Mouse (Mus musculus): Measurements from ENCODE around the gene Lcmt1. TPM values are rescaled to one million over a fixed set of nuclear protein-coding genes. Genes with fewer than 3 reads are reported as not detected.

Gene Lcmt1
- polyA plus RNA-seq, 1 experiment from 2014 or later: 104 TPM

DNA sequence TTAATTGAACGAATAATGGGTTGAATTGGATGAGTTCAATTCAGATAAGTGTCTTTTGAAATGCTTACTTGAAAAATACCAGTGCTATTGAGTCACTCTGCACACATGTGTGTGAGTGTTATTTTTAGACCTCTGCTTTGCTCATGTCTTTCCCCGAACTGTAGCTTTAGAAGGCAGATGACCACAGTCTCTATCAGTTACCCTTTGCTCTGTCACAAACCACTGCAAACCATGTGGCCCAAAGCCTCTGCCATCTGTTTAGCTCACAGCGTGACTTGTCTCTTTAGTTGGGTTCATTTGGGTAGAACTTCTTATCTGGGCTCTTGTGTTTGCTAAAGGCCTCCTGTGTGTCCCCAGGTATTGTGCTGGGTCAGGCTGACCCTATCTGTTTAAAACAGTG is 36.0 kb downstream of the Lcmt1 start:
- no peak overlapping the region for H3K4me3 ChIP-seq (replicated peaks)
- H3K36me3 ChIP-seq: peaks cover 55% of the 10 kb centered on the region
- H3K9ac ChIP-seq (replicated peaks): no peak overlapping the region
- 85% methylated on average over 3 of the region's 3 CpGs for WGBS
- H3K4me1 ChIP-seq: no peaks in the 10 kb centered on the region
- H3K27ac ChIP-seq (replicated peaks): no peak overlapping the region
- no peaks in the 10 kb centered on the region for H3K27me3 ChIP-seq (replicated peaks)
- no peak for ATAC-seq (ENCODE audit: low FRiP score)
- H3K4me2 ChIP-seq: no peak overlapping the region
- H3K9me3 ChIP-seq (replicated peaks): no peaks in the 10 kb centered on the region

DNA sequence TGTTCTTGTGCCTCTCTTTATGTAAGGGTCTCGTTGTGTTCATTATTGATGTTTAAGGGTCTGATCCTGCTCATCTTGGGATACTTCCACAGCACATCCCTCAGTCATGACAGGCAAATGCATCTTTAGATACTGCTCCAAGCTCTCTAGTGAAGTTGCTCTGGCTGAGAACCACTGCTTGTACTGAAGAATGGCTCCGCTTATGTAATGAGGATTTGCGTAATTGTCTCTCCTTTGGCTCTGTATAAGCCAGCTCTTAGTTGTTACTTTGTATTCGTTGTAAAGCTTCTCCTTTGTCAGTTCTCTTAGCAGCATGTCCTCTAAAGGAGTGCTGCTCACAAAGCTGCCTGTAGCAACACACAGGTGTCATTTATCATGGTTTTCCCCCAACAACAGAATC is 37.4 kb downstream of the Lcmt1 start:
- Histone ChIP-seq H3K9ac (replicated peaks) (no peak overlapping the region), H3K4me3 (replicated peaks) (no peak overlapping the region), H3K27ac (replicated peaks) (no peak overlapping the region), H3K27me3 (replicated peaks) (no peaks in the 10 kb centered on the region), H3K4me2 (no peak overlapping the region), H3K9me3 (replicated peaks) (no peaks in the 10 kb centered on the region), H3K36me3 (peaks cover 56% of the 10 kb centered on the region), H3K4me1 (no peaks in the 10 kb centered on the region)
- 80% methylated on average over 4 of the region's 4 CpGs for WGBS
- ATAC-seq (ENCODE audit: low FRiP score): no peak

DNA sequence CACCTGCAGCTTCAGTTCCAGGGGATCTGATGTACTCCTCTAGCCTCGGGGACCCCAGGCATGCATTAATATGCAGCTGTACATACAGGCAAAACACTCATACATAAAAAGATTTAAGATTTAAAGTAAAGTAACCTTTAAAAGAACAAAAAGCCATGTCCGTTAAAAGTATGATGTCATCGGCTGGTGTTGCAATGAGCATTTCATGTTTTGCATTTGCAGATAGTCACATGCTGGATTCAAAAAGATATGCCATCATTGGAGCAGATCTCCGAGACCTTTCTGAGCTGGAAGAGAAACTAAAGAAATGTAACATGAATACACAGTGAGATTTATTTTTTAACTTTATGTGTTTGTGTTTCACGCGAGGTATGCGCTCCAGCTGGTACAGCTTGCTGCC is 40.9 kb downstream of the Lcmt1 start:
- ATAC-seq (ENCODE audit: low FRiP score): no peak
- no peak overlapping the region for H3K27ac ChIP-seq (replicated peaks)
- WGBS: 94% methylated on average over 7 of the region's 7 CpGs

DNA sequence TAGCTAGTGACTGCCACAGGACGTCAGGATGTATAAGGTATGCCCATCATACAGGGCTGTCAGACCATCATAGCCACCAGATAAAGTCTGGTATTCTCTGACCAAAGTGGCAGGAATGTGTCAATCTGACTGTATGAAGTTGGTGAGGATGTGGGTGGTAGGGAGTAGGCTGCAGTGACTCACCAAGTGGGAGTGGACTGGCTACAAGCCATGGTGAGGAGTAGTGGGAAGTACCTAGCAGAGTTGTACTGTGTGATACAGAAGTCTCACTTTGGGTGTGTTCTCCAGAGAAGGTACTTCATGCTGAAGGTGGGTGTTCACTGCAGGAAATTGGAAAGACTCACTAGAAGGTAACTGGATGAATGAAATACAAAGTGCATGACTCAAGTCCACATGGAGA is 41.5 kb downstream of the Lcmt1 start:
- no peak overlapping the region for H3K27ac ChIP-seq (replicated peaks)
- H3K4me3 ChIP-seq (replicated peaks): no peak overlapping the region
- no peak overlapping the region for H3K9ac ChIP-seq (replicated peaks)
- H3K27me3 ChIP-seq (replicated peaks): no peaks in the 10 kb centered on the region
- H3K4me1 ChIP-seq: no peaks in the 10 kb centered on the region
- H3K36me3 ChIP-seq: peaks cover 42% of the 10 kb centered on the region
- no peak for ATAC-seq (ENCODE audit: low FRiP score)
- 93% methylated on average over 1 of the region's 1 CpGs for WGBS
- no peak overlapping the region for H3K4me2 ChIP-seq
- H3K9me3 ChIP-seq (replicated peaks): no peaks in the 10 kb centered on the region

More for the DNA sequence above, 40.9 kb downstream of the Lcmt1 start:
- Histone ChIP-seq H3K4me2 (no peak overlapping the region), H3K36me3 (peaks cover 46% of the 10 kb centered on the region), H3K27me3 (replicated peaks) (no peaks in the 10 kb centered on the region), H3K9ac (replicated peaks) (no peak overlapping the region), H3K4me1 (no peaks in the 10 kb centered on the region), H3K4me3 (replicated peaks) (no peak overlapping the region), H3K9me3 (replicated peaks) (no peaks in the 10 kb centered on the region)

DNA sequence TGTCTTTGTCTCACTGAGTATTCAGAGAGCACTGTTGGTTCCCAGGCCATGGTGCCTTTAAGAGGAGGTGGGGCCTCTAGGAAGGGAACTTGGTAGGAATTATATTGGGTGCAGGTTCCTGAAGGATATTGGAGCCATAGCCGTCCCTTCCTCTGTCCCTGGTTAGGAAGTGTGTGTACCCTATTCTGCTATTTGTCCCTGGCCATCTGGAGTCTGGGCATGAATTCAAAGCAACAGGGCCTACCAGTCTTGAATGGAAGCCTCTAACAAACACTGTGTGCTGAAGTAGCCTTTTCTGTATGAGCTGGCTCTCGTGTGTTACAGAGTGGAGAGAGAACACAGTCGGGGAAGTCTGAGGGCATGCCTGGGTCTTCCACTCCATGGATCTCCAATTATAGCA is 42.6 kb downstream of the Lcmt1 start:
- H3K27me3 ChIP-seq (replicated peaks): no peaks in the 10 kb centered on the region
- H3K27ac ChIP-seq (replicated peaks): no peak overlapping the region
- H3K36me3 ChIP-seq: peaks cover 40% of the 10 kb centered on the region
- no peak overlapping the region for H3K4me3 ChIP-seq (replicated peaks)
- no peaks in the 10 kb centered on the region for H3K9me3 ChIP-seq (replicated peaks)
- no peak for ATAC-seq (ENCODE audit: low FRiP score)
- no peak overlapping the region for H3K9ac ChIP-seq (replicated peaks)
- no peaks in the 10 kb centered on the region for H3K4me1 ChIP-seq
- WGBS: 85% methylated on average over 3 of the region's 3 CpGs
- H3K4me2 ChIP-seq: no peak overlapping the region

DNA sequence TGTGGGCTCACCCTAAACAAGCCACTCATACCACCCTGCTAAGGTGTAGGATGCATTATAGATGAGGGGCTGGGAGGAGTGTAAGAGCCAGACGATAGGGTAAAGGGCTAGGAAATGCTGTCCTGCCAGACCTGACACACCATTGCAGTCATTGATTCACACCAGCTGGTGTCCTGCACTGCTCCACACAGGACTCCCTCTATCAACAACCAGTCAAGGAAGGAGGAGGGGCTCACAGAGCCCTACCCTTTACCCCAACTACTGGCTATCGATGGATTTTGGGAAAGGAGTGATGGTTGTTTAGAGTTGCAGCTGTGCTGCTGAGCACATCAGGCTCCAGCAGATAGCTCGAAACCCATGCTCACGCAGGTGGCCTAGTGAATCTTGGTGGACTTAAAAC is 47.2 kb downstream of the Lcmt1 start:
- no peak overlapping the region for H3K4me3 ChIP-seq (replicated peaks)
- ATAC-seq (ENCODE audit: low FRiP score): no peak
- WGBS: 91% methylated on average over 4 of the region's 4 CpGs
- no peak overlapping the region for H3K27ac ChIP-seq (replicated peaks)
- no peaks in the 10 kb centered on the region for H3K27me3 ChIP-seq (replicated peaks)
- H3K9me3 ChIP-seq (replicated peaks): no peaks in the 10 kb centered on the region
- no peak overlapping the region for H3K9ac ChIP-seq (replicated peaks)
- no peaks in the 10 kb centered on the region for H3K4me1 ChIP-seq
- no peak overlapping the region for H3K4me2 ChIP-seq
- H3K36me3 ChIP-seq: peaks cover 58% of the 10 kb centered on the region

DNA sequence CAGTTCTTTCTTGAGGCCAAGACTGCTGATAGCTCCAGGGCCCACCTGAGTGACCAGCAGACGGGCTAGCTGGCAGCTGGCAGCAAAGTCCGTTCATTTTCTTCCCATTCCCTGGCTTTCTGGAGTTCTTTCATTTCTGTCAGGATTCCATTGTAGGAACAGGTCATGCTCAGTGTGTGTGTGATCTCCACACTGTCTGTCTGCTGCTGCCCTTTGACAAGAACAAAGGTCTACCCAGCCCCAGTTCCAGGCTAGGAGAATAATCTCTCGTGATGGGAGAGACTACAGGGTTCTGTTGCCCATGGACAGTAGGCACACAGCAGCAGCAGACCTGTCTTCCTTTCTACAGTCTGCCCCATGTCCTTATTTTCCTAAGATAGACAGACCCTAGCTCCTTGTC is 48.1 kb downstream of the Lcmt1 start:
- H3K9ac ChIP-seq (replicated peaks): no peak overlapping the region
- peaks cover 60% of the 10 kb centered on the region for H3K36me3 ChIP-seq
- H3K9me3 ChIP-seq (replicated peaks): no peaks in the 10 kb centered on the region
- no peak overlapping the region for H3K4me3 ChIP-seq (replicated peaks)
- WGBS: 89% methylated on average over 3 of the region's 3 CpGs
- no peaks in the 10 kb centered on the region for H3K27me3 ChIP-seq (replicated peaks)
- H3K27ac ChIP-seq (replicated peaks): no peak overlapping the region
- no peaks in the 10 kb centered on the region for H3K4me1 ChIP-seq
- ATAC-seq (ENCODE audit: low FRiP score): no peak
- H3K4me2 ChIP-seq: no peak overlapping the region

DNA sequence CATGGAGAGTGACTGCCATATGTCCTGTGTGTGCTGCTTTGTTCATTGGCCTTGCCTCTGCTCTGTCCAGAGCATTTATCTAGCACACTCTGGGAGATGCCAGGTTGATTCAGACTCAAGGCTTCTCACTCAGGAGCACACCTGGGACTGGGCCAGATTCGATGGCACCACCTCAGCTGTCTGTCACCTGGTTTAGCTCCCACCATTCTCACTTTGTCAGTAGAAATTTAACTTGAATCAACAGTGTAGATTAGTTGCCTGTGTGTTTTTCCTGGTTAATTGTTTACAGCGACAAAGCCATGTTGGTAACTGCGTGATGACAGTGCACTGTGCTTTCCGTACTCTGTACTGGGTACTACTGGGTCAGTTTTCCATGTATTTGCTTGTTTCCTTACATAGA is 50.4 kb downstream of the Lcmt1 start:
- no peak for ATAC-seq (ENCODE audit: low FRiP score)
- H3K36me3 ChIP-seq: peaks cover 69% of the 10 kb centered on the region

DNA sequence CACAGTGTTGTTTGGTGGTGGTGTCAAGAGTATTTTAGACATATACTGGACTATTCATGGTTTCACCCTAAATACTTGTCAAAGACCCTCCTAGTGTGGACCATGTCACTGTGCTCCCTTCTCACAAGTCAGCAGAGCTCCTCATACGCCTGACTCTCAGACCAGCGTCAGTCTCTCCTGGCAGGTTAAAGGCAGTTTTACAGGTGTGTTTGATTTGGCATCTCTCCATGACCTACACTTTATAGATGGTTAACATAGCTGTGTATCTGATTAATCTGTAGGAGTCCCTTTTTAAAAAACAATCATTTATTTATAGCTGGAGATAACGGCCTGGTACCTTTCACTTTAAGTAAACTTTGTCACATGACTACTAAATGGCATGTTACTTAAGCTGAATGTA is 52.4 kb downstream of the Lcmt1 start:
- no peaks in the 10 kb centered on the region for H3K4me1 ChIP-seq
- no peak overlapping the region for H3K9ac ChIP-seq (replicated peaks)
- no peak overlapping the region for H3K27ac ChIP-seq (replicated peaks)
- H3K4me2 ChIP-seq: no peak overlapping the region
- H3K9me3 ChIP-seq (replicated peaks): no peaks in the 10 kb centered on the region
- no peaks in the 10 kb centered on the region for H3K27me3 ChIP-seq (replicated peaks)
- no peak for ATAC-seq (ENCODE audit: low FRiP score)
- WGBS: 97% methylated on average over 3 of the region's 3 CpGs
- no peak overlapping the region for H3K4me3 ChIP-seq (replicated peaks)
- H3K36me3 ChIP-seq: peaks cover 77% of the 10 kb centered on the region

More for the DNA sequence above, 50.4 kb downstream of the Lcmt1 start:
- Histone ChIP-seq H3K4me3 (replicated peaks) (no peak overlapping the region), H3K27me3 (replicated peaks) (no peaks in the 10 kb centered on the region), H3K4me1 (no peaks in the 10 kb centered on the region), H3K4me2 (no peak overlapping the region), H3K9me3 (replicated peaks) (no peaks in the 10 kb centered on the region), H3K27ac (replicated peaks) (no peak overlapping the region), H3K9ac (replicated peaks) (no peak overlapping the region)
- 93% methylated on average over 4 of the region's 4 CpGs for WGBS

DNA sequence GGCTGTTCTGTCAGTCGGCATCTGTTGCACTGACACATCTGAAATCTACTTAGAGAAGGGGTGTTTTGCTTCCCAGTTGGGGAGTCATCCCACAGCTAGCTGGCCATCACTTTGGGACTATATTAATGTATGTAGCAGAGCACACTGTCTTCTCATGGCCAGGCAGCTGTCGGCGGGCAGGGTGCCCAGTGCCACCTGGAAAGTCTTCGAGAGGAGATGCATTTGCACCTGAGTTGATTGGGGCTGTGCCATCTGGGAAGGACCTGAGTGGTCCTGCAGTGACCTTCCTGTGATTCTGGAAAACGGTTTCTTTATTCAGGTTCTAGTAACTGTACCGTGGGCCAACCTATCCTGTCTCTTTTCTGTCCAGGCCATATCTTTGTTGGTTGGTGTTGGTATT is 54.7 kb downstream of the Lcmt1 start:
- H3K27me3 ChIP-seq (replicated peaks): no peaks in the 10 kb centered on the region
- peaks cover 74% of the 10 kb centered on the region for H3K36me3 ChIP-seq
- H3K9ac ChIP-seq (replicated peaks): no peak overlapping the region
- ATAC-seq (ENCODE audit: low FRiP score): no peak
- WGBS: 96% methylated on average over 6 of the region's 6 CpGs
- no peaks in the 10 kb centered on the region for H3K9me3 ChIP-seq (replicated peaks)
- H3K4me3 ChIP-seq (replicated peaks): no peak overlapping the region
- H3K27ac ChIP-seq (replicated peaks): no peak overlapping the region
- no peak overlapping the region for H3K4me2 ChIP-seq
- H3K4me1 ChIP-seq: no peaks in the 10 kb centered on the region

DNA sequence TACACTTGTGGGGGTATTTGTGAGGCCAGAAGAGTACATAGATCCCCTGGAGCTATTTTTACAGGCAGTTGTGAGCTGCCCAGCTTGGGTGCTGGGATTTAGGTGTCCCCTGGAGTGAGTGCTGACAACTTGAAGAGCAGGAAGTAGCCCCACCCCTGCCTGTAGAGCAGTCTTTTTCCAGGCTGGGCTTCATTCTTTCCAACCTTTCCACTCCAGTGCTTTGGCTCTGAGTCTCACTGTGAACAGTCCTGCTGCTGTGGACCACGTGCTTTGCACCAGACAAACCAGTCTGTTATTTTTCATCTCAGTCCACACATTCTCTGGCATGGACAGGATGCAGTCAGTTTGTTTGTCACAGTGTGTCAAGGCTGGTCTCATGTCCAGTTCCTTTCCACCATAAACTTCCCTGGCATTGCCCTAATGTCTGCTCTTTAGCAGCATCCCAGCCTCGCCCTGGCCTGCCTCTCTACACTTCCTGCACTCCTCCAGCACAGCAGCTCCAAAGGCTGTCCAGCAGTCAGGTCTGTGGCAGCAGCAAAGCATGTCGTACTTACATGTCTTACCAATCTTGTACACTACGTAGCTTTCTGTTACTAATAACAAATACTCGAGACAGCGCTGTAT is 55.7 kb downstream of the Lcmt1 start:
- H3K27me3 ChIP-seq (replicated peaks): no peaks in the 10 kb centered on the region
- H3K27ac ChIP-seq (replicated peaks): no peak overlapping the region
- peaks cover 76% of the 10 kb centered on the region for H3K36me3 ChIP-seq
- no peak for ATAC-seq (ENCODE audit: low FRiP score)
- no peaks in the 10 kb centered on the region for H3K9me3 ChIP-seq (replicated peaks)
- H3K9ac ChIP-seq (replicated peaks): no peak overlapping the region
- H3K4me2 ChIP-seq: no peak overlapping the region
- H3K4me3 ChIP-seq (replicated peaks): no peak overlapping the region
- no peaks in the 10 kb centered on the region for H3K4me1 ChIP-seq
- 95% methylated on average over 6 of the region's 6 CpGs for WGBS

DNA sequence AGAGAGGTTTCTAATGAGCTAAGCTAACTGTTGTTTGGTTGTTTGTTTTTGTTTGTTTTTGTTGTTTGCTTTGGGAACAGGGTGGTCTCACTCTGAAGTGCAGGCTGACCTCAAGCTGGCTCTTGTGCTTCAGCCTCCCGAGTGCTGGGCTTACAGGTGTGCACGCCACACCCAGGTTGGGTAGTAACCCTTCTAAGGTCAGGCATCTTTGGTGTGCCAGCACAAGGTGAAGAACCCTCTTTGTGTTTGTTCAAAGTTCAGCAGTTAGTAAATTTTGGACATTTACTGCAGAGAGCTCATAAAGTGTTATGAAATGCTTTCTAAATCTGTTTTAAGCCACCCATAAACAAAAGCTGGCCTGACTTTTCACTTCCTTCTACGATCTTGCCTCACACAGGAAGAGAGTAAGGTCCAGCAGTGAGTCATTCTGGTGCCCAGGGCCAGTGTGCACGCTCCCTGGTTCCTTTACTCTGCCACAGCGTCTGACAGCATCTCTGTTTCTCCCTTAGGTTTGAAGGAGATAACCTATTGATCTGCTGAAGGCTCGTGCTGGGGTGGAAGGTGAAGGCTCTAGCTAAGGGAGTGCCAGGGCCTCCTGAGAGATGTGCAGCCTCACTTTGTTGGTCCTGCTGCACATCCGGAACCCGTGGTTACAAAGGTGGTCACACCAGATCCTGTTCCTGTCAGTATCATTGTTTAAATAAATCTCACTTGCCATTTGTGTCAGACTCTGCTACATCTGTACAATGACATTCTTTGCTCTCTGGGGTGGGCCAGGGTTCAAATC is 60.2 kb downstream of the Lcmt1 start:
- WGBS: 92% methylated on average over 8 of the region's 8 CpGs
- Histone ChIP-seq H3K36me3 (peaks cover 58% of the 10 kb centered on the region), H3K27ac (replicated peaks) (no peak overlapping the region), H3K9ac (replicated peaks) (no peak overlapping the region), H3K4me2 (no peak overlapping the region), H3K4me3 (replicated peaks) (no peak overlapping the region), H3K4me1 (no peaks in the 10 kb centered on the region), H3K9me3 (replicated peaks) (no peaks in the 10 kb centered on the region), H3K27me3 (replicated peaks) (no peaks in the 10 kb centered on the region)
- no peak for ATAC-seq (ENCODE audit: low FRiP score)

Data from neural tube, embryonic 15.5 days (tissue).